Mouse (Mus musculus) lung, adult 2 months (tissue): ENCODE measurements around the gene Slc2a1.

Experiments used
- CTCF ChIP-seq: fragments of 200-500 bp; IDR thresholded peaks from 2 replicates; pipeline ENCODE4 v1.5.1; 2011; ENCODE audit warnings: mild to moderate bottlenecking, low read length, control low read depth; ENCODE audit not compliant: insufficient read depth
- POLR2A ChIP-seq: fragments of 200-500 bp; IDR thresholded peaks from 2 replicates; pipeline ENCODE4 v1.6.1; 2011; ENCODE audit warnings: low read depth, mild to moderate bottlenecking, control low read depth, low read length, borderline replicate concordance; ENCODE audit errors: extremely low read depth

- TF ChIP-seq CTCF (no peak), POLR2A (no peak)
These were observed 7.1 kb upstream of the Slc2a1 start for GRCm38 (mm10) chr4:119101392-119101791.
